Comparison of ENCODE assay signal across 29 mouse cellular contexts in genomic region chr10:36754471-36754870, GRCm38 (mm10).
DNase-seq lines count a peak whose midpoint lies in the region; ATAC-seq and TF ChIP-seq lines count a peak whose summit lies in the region.
"Had no signal": no experiment of that assay in that cellular context is flagged by ENCODE, and none has a peak within 500 bp of the region (broad histone marks: within the 10 kb centered on the region; RNA-seq: fewer than 3 reads in every experiment).

No protein-coding gene starts in this region.

- H3K27ac ChIP-seq in heart, embryonic 12.5 days (ENCODE audit: poor library complexity, severe bottlenecking), result peak overlapping the region; percentile 47; the same call in 1 of the 2 replicates
- peak overlapping the region; percentile 53 for H3K27ac ChIP-seq in heart, postnatal 0 days (ENCODE audit: low read depth)
- H3K27ac ChIP-seq: hindbrain, embryonic 14.5 days; kidney, embryonic 15.5 days; liver, embryonic 14.5 days; midbrain, embryonic 10.5 days; midbrain, embryonic 15.5 days had no signal

- no peak overlapping the region for H3K4me2 ChIP-seq in heart, embryonic 12.5 days
- H3K4me2 ChIP-seq in heart, postnatal 0 days (ENCODE audit: low read depth, low read length), result no peak overlapping the region
- H3K4me2 ChIP-seq: hindbrain, embryonic 14.5 days; kidney, embryonic 15.5 days; lung, embryonic 14.5 days; midbrain, embryonic 15.5 days had no signal

- no peaks in the 10 kb centered on the region for H3K36me3 ChIP-seq in heart, embryonic 12.5 days
- H3K36me3 ChIP-seq in heart, postnatal 0 days (replicated peaks; ENCODE audit: control insufficient read depth, insufficient read depth, low read length), result no peaks in the 10 kb centered on the region
- H3K36me3 ChIP-seq: kidney, embryonic 15.5 days; midbrain, embryonic 10.5 days; midbrain, embryonic 15.5 days had no signal

- TF ChIP-seq EP300 in heart, postnatal 0 days (IDR thresholded peaks at IDR 0.05; ENCODE audit: low read depth), result no peak

- no peak for TF ChIP-seq CTCF in heart, postnatal 0 days (IDR thresholded peaks at IDR 0.05; ENCODE audit: low read depth)
- no peak for TF ChIP-seq CTCF in lung, adult 2 months (IDR thresholded peaks at IDR 0.05; ENCODE audit: insufficient read depth, low read length)

- peak; percentile 81 for DNase-seq in heart, adult 11 months
- no peak for DNase-seq in heart, postnatal 25 days (ENCODE audit: low spot score)
- DNase-seq in heart, adult 8-10 months (ENCODE audit: low spot score), result peak; percentile 35
- DNase-seq in heart, postnatal 0 days (ENCODE audit: low spot score), result peak; percentile 78
- no peak for DNase-seq in cerebellum, adult 9-11 months
- DNase-seq in lung, adult 2 months, result no peak
- DNase-seq: adrenal gland, postnatal 14 days; cerebellum, adult 11-12 months; cerebellum, postnatal 10 days; gastrocnemius, postnatal 25 days; kidney, adult 11 months; kidney, postnatal 25 days; liver; lung, embryonic 14.5 days; lung, postnatal 14 days; right cerebral cortex, postnatal 14 days; spleen, adult 18-20 months; thymus, postnatal 4 days had no signal

- WGBS in heart, embryonic 12.5 days, result 29% methylated on average over 1 of the region's 1 CpGs
- WGBS in heart, postnatal 0 days, result 48% methylated on average over 1 of the region's 1 CpGs
- 59% methylated on average over 1 of the region's 1 CpGs for WGBS in lung, adult 2 months

- no peaks in the 10 kb centered on the region for H3K27me3 ChIP-seq in heart, embryonic 12.5 days (replicated peaks)
- no peaks in the 10 kb centered on the region for H3K27me3 ChIP-seq in heart, postnatal 0 days (ENCODE audit: control insufficient read depth, insufficient read depth, low read length)
- H3K27me3 ChIP-seq: kidney, embryonic 15.5 days; midbrain, embryonic 15.5 days had no signal

- no peak overlapping the region for H3K4me3 ChIP-seq in heart, embryonic 12.5 days
- no peak overlapping the region for H3K4me3 ChIP-seq in heart, postnatal 0 days (ENCODE audit: low read depth, low read length)
- H3K4me3 ChIP-seq in lung, adult 2 months (replicated peaks; ENCODE audit: extremely low read depth, low read depth, low read length), result no peak overlapping the region
- H3K4me3 ChIP-seq: erythroblast, embryonic 14.5 days; kidney, embryonic 15.5 days; midbrain, embryonic 10.5 days; midbrain, embryonic 15.5 days had no signal

- peaks cover 10% of the 10 kb centered on the region for H3K4me1 ChIP-seq in heart, embryonic 12.5 days (replicated peaks)
- H3K4me1 ChIP-seq in heart, postnatal 0 days (ENCODE audit: control insufficient read depth, insufficient read depth), result peaks cover 11% of the 10 kb centered on the region; the same call in 1 of the 2 replicates
- no peaks in the 10 kb centered on the region for H3K4me1 ChIP-seq in lung, adult 2 months (ENCODE audit: control insufficient read depth, insufficient read depth, low read length)
- H3K4me1 ChIP-seq: kidney, embryonic 15.5 days; midbrain, embryonic 15.5 days had no signal

- no peak overlapping the region for H3K9ac ChIP-seq in heart, embryonic 12.5 days
- H3K9ac ChIP-seq in heart, postnatal 0 days (replicated peaks; ENCODE audit: low read depth, low read length), result no peak overlapping the region
- H3K9ac ChIP-seq: hindbrain, embryonic 14.5 days; kidney, embryonic 15.5 days; liver, embryonic 14.5 days; lung, embryonic 14.5 days; midbrain, embryonic 15.5 days had no signal

- no peaks in the 10 kb centered on the region for H3K9me3 ChIP-seq in heart, embryonic 12.5 days (replicated peaks)
- no peaks in the 10 kb centered on the region for H3K9me3 ChIP-seq in heart, postnatal 0 days (replicated peaks; ENCODE audit: control insufficient read depth, low read length)
- H3K9me3 ChIP-seq: kidney, embryonic 15.5 days; midbrain, embryonic 10.5 days; midbrain, embryonic 15.5 days had no signal

- ATAC-seq in heart, embryonic 12.5 days (ENCODE audit: insufficient number of reproducible peaks, low FRiP score), result no peak
- ATAC-seq in heart, postnatal 0 days (ENCODE audit: insufficient read depth, low read depth), result peak; percentile 92
- ATAC-seq in activated CD4-positive, CD25-positive, alpha-beta regulatory T cell, adult 4 months, result no peak
- ATAC-seq: forebrain, embryonic 16.5 days; inflammation-experienced regulatory T-cells, adult 6 months; midbrain, embryonic 15.5 days; Patski had no signal

- intact Hi-C loops in heart, postnatal 25 days (cut with DNase I), result no loop called here

- TF ChIP-seq POLR2A in lung, adult 2 months (IDR thresholded peaks at IDR 0.05; ENCODE audit: borderline replicate concordance, extremely low read depth, low read depth, low read length), result no peak

Comparison
In these comparisons a context has a peak if more than half of its experiments do, and no peak if none do; other contexts are left out.
1. DNase-seq: peak in heart, adult 11 months (single experiment), heart, adult 8-10 months (single experiment) and heart, postnatal 0 days (single experiment); none in heart, postnatal 25 days (single experiment), cerebellum, adult 9-11 months (single experiment) and lung, adult 2 months (single experiment).